Mouse (Mus musculus) CH12F3 (cell line): Measurements from ENCODE around the gene Msln.

ENCODE experiments used
- in situ Hi-C: fragments of 300-500 bp; cut with MboI; formaldehyde crosslinking; loops from 2 replicates; pipeline ENCODE4 v1.14.3; 2020; ENCODE audit warnings: low sequenced_read_pairs

The Msln gene

DNA sequence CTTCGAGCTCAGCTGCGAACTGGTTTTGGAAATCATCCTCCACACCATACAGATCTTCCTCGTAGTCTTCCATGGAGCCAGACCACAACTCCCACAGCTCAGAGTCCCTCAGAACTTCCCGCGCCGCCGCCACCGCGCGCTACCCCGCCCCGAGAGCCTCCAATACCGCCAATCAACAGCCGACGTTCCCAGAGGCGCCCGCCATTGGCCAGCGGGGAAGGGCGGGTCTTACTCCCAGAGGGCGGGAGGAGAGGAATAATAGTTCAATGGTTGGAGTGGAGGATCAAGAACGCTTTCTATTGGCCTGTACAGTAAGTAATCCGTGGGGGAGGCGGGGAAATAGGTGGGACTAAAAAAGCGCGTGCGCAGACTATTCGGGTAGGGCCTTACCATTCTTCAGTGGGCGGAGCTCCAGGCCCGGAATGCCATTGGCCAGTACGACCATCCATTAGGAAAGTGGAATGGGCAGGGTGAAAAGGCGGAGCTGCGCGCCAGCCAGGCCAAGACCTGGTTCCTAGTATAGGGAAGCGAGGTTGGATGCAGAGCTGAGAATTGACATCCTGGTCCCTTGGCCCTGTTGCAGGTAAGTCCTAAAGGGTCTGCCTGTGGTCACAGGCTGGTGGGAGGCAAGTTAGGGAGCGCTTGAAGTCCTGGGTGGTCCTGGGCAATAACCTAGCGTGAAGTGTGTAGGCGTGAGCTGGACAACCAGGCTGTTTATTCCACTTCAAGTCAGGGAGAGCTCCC, 26.7 kb downstream of the Msln start, which contains the start of the genes Chtf18 and Rpusd1:
TSS of gene Chtf18 (minus strand) at position 155 of the 744 bp plus-strand sequence.
TSS of gene Rpusd1 (plus strand) at position 406 of the 744 bp plus-strand sequence.
- in situ Hi-C loops = no loop called here

GRCm38 (mm10) chr17:25725264-25725663, 28.9 kb downstream of the Msln start:
- in situ Hi-C loops = no loop called here

GRCm38 (mm10) chr17:25723919-25724318, 30.3 kb downstream of the Msln start:
- in situ Hi-C loops = no loop called here

DNA sequence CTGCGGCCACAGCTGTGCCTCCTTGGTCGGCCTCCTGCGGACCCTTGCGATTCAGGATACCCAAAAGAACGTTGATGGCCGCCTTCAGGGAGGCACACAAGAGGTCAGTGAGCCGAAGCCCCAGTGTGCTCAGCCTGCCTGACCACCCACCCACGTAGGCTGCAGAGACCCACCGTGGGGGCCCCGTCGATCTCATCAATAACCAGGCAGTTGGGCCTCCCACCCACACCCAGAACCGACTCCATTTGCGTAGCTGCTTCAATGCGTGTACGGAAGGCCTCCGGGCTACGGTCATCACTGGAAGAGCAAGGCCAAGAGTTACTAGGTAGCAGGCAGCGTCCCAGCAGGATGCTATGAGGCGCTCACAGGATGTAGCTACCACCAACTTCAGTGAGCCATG, 30.7 kb downstream of the Msln start:
- in situ Hi-C loops = no loop called here

GRCm38 (mm10) chr17:25721476-25721875, 32.7 kb downstream of the Msln start:
- in situ Hi-C loops = no loop called here

DNA sequence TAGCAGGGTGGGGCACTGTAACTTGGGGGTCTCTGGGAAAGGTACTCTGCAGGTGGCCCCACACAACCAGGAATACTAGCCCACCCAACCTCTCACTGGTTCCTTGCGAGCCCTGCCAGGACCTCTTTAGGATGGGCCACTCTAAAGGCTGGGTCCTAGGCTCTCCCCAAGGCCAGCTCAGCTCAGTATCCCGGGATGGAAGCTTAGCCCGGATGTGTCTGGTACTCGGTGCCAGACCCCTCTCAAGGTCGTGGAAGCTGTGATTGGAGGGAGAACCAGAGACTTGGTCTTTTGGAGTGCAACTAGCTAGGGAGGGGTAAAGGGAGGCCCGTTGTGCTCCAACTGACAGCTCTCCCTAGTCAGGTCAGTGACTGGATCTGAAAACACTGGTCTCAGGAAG, 36.5 kb downstream of the Msln start:
- in situ Hi-C loops = no loop called here

DNA sequence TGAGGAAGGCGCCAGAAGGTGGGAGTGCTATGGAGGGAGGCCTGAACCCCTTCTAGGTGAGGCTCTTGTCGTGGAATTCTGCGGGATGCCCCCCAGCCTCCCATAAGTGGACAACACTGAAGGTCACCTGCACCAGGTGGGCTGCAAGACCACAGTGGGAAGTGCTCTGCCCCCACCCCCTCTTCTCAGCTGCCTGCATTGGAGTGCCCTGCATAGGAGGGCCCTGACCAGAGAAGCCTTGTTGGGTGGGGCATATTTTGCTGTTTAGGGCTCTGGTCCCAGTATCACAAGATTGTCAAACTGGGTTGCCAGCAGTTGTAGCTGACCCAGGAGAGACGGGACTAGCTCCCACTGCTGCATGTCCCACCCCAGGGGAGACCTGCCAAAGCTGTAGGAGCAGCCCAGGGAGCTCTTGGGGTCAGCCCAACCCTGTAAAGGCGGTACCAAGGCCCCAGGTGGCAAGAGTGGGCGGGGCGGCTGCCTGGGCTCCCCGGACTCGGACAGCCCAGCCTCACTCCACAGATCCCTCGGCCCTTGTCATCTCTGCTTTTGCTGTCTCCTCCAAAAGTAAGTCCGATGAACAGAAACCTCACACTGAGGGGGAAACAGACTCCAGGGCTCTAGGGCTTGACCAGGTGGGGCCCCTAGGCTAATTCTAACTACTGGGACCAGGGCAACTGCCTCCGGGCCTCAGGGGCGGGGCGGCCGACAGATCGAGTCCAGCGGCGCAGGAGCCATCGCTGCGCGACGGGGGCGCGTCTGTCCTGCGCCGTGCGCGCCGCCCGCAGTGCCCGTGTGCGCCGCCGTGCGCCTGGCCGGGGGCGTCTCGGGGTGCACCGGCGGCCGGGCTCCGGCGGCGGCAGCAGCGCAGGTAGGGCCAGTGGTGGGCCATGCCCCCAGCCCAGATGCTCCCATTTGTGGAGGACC, 37.2 kb downstream of the Msln start, which contains the start of gene Gng13:
TSS of gene Gng13 (plus strand) at position 461 of the 927 bp plus-strand sequence.
- in situ Hi-C loops = no loop called here

- in situ Hi-C loops = no loop called here
These were observed 38.0 kb downstream of the Msln start for GRCm38 (mm10) chr17:25716130-25716529.

DNA sequence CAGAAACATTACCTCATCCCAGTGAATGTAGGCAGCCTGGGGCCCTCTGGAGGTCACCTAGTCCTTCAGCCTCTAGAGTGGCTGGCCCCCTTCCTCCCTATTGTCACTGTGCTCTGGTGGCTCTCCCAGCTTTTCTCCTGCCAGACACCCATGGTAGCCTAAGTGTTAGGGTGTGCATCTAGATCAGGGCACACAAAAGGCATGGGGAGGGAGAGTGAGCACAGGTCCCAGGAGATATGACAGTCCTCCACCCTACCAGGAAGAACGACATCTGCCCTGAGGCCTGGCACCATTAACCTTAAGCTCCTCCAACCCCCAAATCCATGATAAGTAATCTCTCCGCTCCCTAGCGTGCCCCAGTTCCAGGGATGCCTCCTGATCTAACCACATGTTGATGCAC, 38.6 kb downstream of the Msln start:
- in situ Hi-C loops = no loop called here

DNA sequence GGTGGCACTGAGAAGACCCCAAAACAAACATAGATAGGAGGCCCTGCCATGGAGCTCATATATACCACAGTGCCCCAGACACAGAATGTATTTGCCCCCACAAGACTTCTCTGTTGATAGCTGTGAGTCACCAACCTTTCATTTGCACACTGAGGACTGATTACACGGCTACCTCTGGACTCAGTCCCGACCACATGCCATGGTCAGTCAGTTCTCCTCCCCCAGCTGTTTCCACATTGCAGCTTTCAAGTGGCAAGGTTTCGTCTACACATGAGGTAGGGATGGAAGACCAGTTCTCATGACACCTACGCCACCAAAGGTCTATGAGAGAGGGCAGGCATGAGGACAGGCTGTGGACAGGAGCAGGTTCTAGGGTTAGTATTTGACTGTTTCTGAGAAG, 43.0 kb downstream of the Msln start:
- in situ Hi-C loops = no loop called here

DNA sequence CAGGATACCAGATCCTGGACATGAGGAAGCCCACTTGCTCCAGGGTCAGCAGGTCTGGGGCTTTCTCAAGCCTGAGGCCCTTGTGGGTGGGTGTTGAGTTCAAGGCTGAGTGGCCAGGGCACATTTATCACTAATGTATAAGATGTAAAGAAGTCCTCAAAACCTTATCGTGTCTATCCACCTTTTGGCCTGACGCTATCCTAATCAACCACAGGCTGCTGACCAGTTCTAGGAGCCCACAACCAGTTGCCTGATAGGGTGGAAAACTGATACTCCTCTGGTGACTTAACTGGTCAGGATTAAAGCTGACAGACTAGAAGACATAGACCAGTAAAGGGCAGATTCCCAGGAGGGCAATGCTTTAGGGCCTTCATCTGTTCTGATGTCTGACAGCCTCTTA, 44.2 kb downstream of the Msln start:
- in situ Hi-C loops = no loop called here

DNA sequence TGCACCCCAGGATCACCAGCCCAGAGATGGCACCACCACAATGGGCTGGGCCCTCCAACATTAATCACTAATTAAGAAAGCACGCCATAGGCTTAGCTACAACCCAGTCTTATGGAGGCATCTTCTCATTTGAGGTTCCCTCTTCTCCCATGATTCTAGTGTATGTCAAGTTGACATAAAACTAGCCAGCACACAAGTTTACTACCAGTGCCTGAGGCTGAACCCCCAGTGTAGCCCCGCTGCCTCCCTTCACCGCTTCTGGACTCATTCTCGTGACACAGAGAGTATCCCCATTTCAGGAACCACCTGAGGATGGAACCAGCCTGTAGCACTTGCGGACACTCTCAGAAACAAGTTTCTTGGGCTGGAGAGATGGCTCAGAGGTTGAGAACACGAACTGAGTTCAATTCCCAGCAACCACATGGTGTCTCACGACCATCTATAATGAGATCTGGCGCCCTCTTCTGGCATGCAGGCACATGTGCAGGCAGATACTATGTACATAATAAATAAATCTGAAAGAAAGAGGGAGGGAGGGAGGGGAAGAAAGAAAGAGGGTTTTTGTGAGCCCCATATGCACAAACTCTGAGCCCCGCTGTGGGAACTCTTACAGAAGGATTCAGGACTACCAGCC, 53.2 kb downstream of the Msln start:
- in situ Hi-C loops = no loop called here
